Mouse (Mus musculus) G1E (cell line): ENCODE results near the gene Hist1h3i.
"Not testable (repeated sequence)": the region's sequence is repeated elsewhere in the genome, so short reads cannot be mapped to it uniquely, and the experiment has no call there.

Source experiments
- CTCF ChIP-seq: IDR thresholded peaks from 2 replicates; pipeline ENCODE4 v1.5.1; 2012; ENCODE audit warnings: low read depth, low read length, inconsistent platforms, mixed read lengths
- GATA1 ChIP-seq: IDR thresholded peaks from 2 replicates; pipeline ENCODE4 v1.6.1; 2012; ENCODE audit warnings: borderline replicate concordance, low read length, inconsistent platforms, mixed read lengths
- POLR2AphosphoS5 ChIP-seq: IDR thresholded peaks from 2 replicates; pipeline ENCODE4 v1.6.1; 2012; ENCODE audit warnings: low read depth, low read length, inconsistent platforms; ENCODE audit not compliant: insufficient replicate concordance
- TAL1 ChIP-seq: conservative IDR thresholded peaks from 2 replicates; pipeline ENCODE4 v1.6.1; 2012; ENCODE audit warnings: low read depth, low read length, inconsistent platforms, mixed read lengths

DNA sequence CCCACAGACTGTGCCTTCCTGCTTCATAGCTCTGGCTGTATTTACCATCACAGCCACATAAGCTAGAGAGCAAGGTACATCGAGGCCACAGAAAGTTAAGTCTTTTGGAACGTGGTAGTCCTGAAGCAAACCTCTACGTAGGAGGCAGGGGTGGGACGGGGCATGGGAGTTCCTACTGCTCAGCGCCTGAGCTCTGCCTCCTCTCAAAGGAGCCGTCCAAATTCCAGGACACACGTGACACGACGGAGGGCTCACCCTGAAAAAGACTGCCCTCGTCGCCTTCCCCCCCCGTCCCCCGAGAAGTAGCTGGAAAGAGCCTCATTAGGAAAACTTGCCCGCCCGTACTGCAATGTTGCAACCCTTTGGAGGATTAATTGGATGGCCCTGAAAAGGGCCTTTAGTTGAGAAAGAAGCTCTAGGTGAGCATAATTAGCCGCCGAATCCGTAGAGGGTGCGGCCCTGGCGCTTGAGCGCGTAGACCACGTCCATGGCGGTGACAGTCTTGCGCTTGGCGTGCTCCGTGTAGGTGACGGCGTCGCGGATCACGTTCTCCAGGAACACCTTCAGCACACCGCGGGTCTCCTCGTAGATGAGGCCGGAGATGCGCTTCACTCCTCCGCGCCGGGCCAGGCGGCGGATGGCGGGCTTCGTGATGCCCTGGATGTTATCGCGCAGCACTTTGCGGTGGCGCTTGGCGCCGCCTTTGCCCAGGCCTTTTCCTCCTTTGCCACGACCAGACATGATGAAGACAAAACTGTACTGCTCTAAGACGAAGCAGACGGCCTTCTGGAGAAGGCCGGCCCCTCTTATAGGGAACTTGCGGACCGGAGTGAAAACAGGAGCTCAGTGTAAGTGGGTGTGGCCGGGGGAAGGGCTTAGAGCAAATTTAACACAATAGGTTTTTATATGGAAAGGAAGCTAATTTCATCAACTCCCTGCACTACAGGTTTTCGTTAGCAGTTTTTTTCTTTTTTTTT lies 48.5 kb upstream of the Hist1h3i start, which contains the start of gene Hist1h4n:
- TF ChIP-seq GATA1, CTCF, TAL1: not testable (repeated sequence)
- 0 out of 2 replicates have a peak, but pooled peaks have one; percentile 56 for TF ChIP-seq POLR2AphosphoS5
